Mouse (Mus musculus) natural killer cell, adult 2 months (primary cell): Measurements from ENCODE around the gene Fanci.

ENCODE experiments used
- DNase-seq, 2 experiments: peaks; one replicate each; pipeline ENCODE4 v3.0.0; 2022; ENCODE audit warnings: low spot score in 2 of 2

Fanci gene

DNA sequence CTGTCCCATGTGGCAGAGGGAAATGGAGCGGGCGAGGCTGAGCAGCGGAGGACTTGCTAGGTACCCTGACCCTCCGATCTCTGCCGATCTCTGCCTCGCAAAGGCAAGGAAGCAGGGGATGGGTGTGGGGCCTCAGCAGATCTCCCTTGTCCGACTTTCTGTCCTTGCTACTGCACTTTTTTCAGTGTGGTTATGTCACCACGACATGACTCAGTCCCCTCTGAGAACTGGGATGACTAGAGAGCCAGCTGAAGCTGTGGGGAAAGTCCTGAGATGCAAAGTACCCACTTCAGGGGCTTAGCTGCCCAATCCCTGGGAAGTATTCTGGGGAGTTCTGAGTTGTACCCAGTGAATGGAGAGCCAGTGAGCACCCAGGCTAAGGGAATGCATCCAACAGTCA lies 4.6 kb upstream of the Fanci start:
- DNase-seq = no peak

GRCm38 (mm10) chr7:79387991-79388390 lies 3.7 kb upstream of the Fanci start:
- no peak for DNase-seq

DNA sequence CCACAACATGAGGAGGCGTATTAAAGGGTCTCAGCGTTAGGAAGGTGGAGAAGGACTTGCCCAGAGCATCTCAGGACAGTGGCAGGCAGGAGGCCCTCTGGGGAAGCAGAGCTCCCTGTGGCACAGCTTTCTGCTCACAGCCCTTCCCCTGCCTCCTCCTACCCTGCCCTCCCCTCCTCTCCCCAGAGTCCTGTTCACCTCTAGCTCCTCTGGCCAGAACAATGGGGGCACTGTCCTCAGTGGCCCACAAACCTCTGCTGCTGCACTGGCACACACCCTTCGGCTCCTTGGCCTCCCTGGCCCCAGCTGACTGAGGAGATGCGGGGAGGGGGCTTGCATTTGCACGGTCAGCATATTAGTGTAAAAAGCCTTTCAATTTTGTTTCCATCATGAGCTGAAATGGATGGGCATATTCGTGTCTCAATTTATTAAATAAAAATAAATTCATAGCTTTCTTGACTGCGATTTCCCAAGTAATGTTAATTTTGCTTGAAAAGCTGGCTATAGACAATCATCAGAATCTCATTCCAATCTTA lies 3.0 kb upstream of the Fanci start:
- no peak for DNase-seq

- DNase-seq = no peak
Measured at GRCm38 (mm10) chr7:79390141-79390708, 1.5 kb upstream of the Fanci start.

DNA sequence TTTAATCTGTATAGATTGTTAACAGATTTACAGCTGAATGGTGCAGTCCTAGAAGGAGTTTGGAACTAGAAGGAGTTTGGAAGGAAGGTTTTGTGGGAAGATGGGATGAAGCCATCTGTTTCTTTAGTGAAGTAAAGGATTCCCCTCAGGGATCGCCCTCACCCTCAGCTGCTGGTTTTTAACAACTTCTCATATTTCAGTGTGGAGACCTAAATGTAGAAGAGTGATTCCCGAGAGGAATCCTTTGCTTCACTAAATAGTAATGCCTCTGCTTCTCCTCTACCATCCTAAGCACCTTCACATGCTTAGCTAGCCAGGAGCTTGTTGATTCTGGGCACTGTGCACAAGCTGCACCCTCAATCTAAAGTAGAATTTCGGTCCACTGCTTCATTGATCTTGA lies 258 bp upstream of the Fanci start:
- no peak for DNase-seq

GRCm38 (mm10) chr7:79392860-79393513 lies 1.3 kb downstream of the Fanci start:
- DNase-seq = peak; percentile 48 to 53

DNA sequence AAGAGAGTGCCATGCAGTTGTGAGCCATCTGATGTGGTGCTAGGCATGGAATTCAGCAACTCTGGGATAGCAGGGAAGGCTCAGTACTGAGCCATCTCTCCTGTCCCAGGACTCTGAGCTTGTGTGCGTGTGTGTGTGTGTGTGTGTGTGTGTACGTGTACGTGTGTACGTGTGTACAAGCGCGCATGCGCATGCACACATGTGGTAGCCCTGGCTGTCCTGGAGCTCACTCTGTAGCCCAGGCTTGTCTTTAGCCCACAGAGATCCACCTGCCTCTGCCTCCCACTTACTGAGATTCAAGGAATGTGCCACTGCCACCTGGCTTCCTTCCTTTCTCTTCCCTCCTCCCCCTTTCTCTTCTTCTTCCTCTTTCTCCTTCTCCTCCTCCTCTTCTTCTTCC lies 2.2 kb downstream of the Fanci start:
- no peak for DNase-seq

DNA sequence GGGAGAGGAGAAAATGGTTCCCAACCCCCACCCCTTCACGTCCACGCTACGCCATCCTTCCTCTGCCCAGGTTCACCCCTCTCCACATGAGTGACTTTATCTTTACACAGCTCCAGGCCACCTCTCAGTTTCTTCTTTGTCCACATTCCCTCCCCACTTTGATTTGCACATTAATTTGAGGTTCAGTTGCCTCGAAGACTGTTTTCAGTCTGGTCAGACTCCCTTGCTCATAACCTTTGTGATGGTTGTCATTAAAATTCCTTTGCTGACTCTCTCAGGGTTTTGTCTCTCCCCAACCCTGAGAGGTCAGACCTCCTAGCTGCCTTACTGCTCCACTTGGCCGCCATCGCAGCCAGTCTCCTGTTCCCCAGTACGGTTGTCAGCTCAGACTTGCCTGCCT lies 2.9 kb downstream of the Fanci start:
- no peak for DNase-seq

DNA sequence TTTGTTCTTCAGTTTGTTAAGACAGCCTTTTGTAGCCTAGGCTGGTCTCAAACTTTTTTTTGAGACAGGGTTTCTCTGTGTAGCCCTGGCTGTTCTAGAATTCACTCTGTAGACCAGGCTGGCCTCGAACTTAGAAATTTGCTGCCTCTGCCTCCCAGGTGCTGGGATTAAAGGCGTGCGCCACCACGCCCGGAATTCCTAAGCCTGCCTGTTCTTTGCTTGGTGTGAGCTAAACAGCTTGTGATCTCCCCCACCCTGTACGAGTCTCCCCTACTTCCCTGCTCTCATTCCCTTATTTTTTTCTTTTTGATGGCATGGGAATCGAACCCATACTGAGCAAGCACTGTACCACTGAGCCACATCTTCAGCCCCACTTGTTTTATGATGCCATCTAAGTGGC lies 3.5 kb downstream of the Fanci start:
- no peak for DNase-seq

DNA sequence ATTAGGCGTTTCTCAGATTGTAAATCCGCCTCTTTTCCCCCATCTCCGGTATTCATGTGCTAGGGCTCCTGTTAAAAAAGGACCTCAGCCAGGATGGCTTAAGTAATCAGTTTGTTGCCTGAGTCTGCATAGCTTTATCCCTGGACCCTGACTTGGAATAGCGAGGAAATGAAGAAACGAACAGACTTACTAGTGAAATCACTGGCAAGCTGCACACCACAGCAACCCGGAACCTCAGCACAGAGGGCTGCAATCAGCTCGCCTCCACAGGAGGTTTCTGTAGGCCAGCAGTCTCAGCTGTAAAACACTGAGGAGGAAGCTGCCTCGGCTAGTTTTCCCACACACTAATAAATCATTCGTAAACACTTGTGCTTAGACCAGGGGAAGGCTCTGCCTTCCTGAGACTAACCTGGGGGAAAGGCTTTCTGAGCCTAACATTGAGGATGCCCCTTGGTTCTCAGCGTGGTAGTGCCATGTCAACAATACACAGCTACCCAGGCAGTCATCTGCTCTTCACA lies 5.8 kb downstream of the Fanci start:
- DNase-seq = no peak

DNA sequence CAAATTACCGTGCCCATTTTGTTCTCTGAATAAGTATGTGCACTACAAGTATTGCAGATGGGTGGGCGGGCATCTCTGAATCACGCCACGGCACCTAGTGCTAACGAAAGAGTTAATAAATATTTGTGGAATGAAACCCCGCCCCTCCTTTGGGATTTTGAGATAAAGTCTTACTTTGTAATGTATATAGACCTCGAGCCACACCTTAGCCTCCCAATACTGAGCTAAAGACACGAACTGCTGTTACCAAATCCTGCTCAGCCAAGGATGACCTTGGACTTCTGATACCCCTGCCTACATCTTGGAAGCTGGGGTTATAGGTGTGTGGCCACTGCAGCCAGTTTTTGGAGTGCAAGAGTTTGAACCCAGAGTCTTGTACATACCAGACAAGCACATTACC lies 6.7 kb downstream of the Fanci start:
- no peak for DNase-seq

GRCm38 (mm10) chr7:79398971-79399370 lies 7.2 kb downstream of the Fanci start:
- DNase-seq = no peak

DNA sequence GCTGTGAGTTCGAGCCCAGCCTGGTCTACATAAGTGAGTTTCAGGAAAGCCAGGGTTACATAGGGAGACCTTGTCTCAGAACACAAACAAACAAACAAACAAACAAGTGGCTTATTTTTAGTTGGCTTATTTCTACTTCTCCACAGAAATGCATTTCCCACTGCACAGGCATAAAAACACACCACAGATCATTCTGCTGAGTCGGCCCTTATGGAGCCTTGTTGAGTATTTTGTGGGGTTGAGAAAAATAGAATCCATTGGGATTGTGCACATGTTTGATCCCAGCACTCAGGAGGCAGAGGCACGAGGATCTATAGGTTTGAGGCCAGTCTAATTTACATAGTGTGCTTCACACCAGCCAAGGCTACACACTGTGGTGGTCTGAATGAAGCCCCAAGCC lies 8.6 kb downstream of the Fanci start:
- DNase-seq = no peak

GRCm38 (mm10) chr7:79414449-79415375 lies 23.0 kb downstream of the Fanci start:
- no peak for DNase-seq

- DNase-seq = peak in 1 of 2 experiments; percentile 11
Measured at GRCm38 (mm10) chr7:79419950-79420349, 28.2 kb downstream of the Fanci start.

GRCm38 (mm10) chr7:79422876-79423275 lies 31.1 kb downstream of the Fanci start:
- DNase-seq = peak; percentile 10 to 28

DNA sequence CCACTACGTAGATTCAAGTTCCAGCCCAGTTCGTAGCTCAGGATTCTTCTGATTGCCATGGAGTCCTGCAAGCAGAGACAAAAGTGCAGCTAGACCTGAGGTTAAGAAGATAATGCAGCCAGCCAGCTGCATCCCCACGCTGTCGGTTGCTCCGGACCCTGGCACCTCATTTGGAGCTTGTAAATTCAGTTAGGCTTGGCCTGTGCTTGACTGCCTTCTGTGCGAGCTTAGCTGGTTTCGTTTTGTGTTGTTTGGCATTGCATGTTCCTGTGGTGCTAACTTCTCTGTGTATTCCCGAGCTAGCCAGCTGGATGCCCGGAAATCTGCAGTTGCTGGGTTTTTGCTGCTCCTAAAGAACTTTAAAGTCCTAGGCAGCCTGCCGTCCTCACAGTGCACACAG lies 34.1 kb downstream of the Fanci start:
- DNase-seq = no peak

DNA sequence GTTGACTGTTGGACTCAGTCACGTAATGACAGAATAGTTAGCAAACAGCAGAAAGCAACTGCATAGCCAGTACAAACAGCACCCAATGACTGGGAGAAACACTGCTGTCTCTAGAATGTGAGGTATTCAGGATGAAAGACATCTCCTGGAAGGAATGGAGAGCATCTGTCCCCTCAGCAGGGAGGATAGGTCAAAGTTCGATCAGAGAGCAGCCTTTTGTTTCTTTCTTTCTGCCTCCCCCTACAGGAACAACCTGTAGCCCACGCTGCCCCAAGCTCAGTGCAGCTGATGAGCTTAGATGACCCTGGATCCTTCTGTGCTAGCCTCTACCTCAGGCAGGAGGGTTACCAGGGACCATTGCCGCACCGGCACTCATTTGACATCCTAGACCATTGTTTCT lies 36.5 kb downstream of the Fanci start:
- no peak for DNase-seq

DNA sequence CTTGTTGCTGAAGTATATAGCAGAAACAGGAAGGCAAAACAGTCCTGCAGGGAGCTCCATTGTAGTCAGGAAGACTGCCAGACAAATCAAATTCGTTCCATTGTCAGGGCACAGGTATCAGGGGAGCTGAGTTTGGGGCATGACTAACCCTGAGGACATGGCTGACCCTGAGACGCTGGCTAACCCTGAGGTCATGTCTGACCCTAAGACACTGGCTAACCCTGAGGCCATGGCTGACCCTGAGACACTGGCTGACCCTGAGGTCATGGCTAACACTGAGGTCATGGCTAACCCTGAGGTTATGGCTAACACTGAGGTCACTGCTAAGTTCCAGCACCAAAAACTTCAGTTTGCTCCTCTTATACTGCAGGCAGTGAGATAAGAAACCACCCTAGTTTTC lies 48.3 kb downstream of the Fanci start:
- no peak for DNase-seq

GRCm38 (mm10) chr7:79447048-79447447 lies 55.3 kb downstream of the Fanci start:
- DNase-seq = no peak

- no peak for DNase-seq
Measured at GRCm38 (mm10) chr7:79447486-79447885, 55.8 kb downstream of the Fanci start.

- DNase-seq = no peak
Measured at GRCm38 (mm10) chr7:79461721-79462120, 70.0 kb downstream of the Fanci start.
